Mouse (Mus musculus): ENCODE measurements around the gene Gtf2ird2.

Gtf2ird2 gene

GRCm38 (mm10) chr5:134183880-134184808 lies at the start of gene Gtf2ird2:
TSS of gene Gtf2ird2 (plus strand) at chr5:134184019.
- peak; percentile 100 for DNase-seq

- DNase-seq: no peak
Measured at GRCm38 (mm10) chr5:134136022-134136421, 47.8 kb upstream of the Gtf2ird2 start.

GRCm38 (mm10) chr5:134137933-134138332 lies 45.9 kb upstream of the Gtf2ird2 start:
- no peak for DNase-seq

- no peak for DNase-seq
Measured at GRCm38 (mm10) chr5:134139429-134139828, 44.4 kb upstream of the Gtf2ird2 start.

- no peak for DNase-seq
Measured at GRCm38 (mm10) chr5:134141236-134141635, 42.6 kb upstream of the Gtf2ird2 start.

- no peak for DNase-seq
Measured at GRCm38 (mm10) chr5:134142381-134142780, 41.4 kb upstream of the Gtf2ird2 start.

- no peak for DNase-seq
Measured at GRCm38 (mm10) chr5:134144986-134145385, 38.8 kb upstream of the Gtf2ird2 start.

GRCm38 (mm10) chr5:134147194-134147753 lies 36.5 kb upstream of the Gtf2ird2 start:
- no peak for DNase-seq

- DNase-seq: no peak
Measured at GRCm38 (mm10) chr5:134148153-134148552, 35.7 kb upstream of the Gtf2ird2 start.

GRCm38 (mm10) chr5:134151895-134152294 lies 31.9 kb upstream of the Gtf2ird2 start:
- no peak for DNase-seq

GRCm38 (mm10) chr5:134155916-134156466 lies 27.8 kb upstream of the Gtf2ird2 start:
- no peak for DNase-seq

GRCm38 (mm10) chr5:134164688-134165087 lies 19.1 kb upstream of the Gtf2ird2 start:
- no peak for DNase-seq

GRCm38 (mm10) chr5:134166642-134167041 lies 17.2 kb upstream of the Gtf2ird2 start:
- no peak for DNase-seq

GRCm38 (mm10) chr5:134168033-134168432 lies 15.8 kb upstream of the Gtf2ird2 start:
- DNase-seq: no peak

GRCm38 (mm10) chr5:134169231-134169630 lies 14.6 kb upstream of the Gtf2ird2 start:
- DNase-seq: no peak

GRCm38 (mm10) chr5:134170167-134170566 lies 13.7 kb upstream of the Gtf2ird2 start:
- DNase-seq: no peak

- peak; percentile 45 for DNase-seq
Measured at GRCm38 (mm10) chr5:134173206-134173605, 10.6 kb upstream of the Gtf2ird2 start.

GRCm38 (mm10) chr5:134175696-134176095 lies 8.1 kb upstream of the Gtf2ird2 start:
- DNase-seq: no peak

GRCm38 (mm10) chr5:134176169-134176881 lies 7.5 kb upstream of the Gtf2ird2 start, which contains the start of gene Rcc1l:
TSS of gene Rcc1l (minus strand) at chr5:134176774.
- DNase-seq: peak; percentile 81

- no peak for DNase-seq
Measured at GRCm38 (mm10) chr5:134178536-134178935, 5.3 kb upstream of the Gtf2ird2 start.

GRCm38 (mm10) chr5:134179871-134180270 lies 3.9 kb upstream of the Gtf2ird2 start:
- peak; percentile 88 for DNase-seq

GRCm38 (mm10) chr5:134182172-134182571 lies 1.6 kb upstream of the Gtf2ird2 start:
- no peak for DNase-seq

- DNase-seq: no peak
Measured at GRCm38 (mm10) chr5:134182735-134183134, 1.1 kb upstream of the Gtf2ird2 start.
